Mouse (Mus musculus) granulocyte monocyte progenitor cell, adult 5-6 weeks (primary cell): ENCODE data around the gene Itgb1bp2. TPM values are rescaled to one million over a fixed set of nuclear protein-coding genes. Genes with fewer than 3 reads are reported as not detected.
A peak's percentile ranks its signal among the peaks of the same experiment; 100 is the strongest.

Experiments used
- ATAC-seq: replicated peaks from 2 replicates; pipeline ENCODE4 v1.8.0; 2016; ENCODE audit warnings: mild to moderate bottlenecking, moderate TSS enrichment, inconsistent platforms; ENCODE audit not compliant: poor library complexity, severe bottlenecking
- total RNA-seq, 2 experiments: library from RNA; stranded (forward) in 1 of 2; stranded (reverse) in 1 of 2; fragments of 200-712, 200-1000 nt in 1 of 2; fragments of >200 nt in 1 of 2; fragmentation: Nextera tagmentation in 1 of 2; gene quantifications; 2 replicates each; pipeline ENCODE4 v1.2.3; 2014 to 2017

Gene Itgb1bp2
- 2.9 TPM in 1 of 2 replicates, not detected in the other for total RNA-seq (2014; fragmentation: Nextera tagmentation)
- total RNA-seq (2017), result 4.0 TPM in 1 of 2 replicates, not detected in the other

GRCm38 (mm10) chrX:101448886-101449475 lies at the start of gene Itgb1bp2:
Itgb1bp2 (plus strand) TSS chrX:101449088.
- ATAC-seq, result no peak

DNA sequence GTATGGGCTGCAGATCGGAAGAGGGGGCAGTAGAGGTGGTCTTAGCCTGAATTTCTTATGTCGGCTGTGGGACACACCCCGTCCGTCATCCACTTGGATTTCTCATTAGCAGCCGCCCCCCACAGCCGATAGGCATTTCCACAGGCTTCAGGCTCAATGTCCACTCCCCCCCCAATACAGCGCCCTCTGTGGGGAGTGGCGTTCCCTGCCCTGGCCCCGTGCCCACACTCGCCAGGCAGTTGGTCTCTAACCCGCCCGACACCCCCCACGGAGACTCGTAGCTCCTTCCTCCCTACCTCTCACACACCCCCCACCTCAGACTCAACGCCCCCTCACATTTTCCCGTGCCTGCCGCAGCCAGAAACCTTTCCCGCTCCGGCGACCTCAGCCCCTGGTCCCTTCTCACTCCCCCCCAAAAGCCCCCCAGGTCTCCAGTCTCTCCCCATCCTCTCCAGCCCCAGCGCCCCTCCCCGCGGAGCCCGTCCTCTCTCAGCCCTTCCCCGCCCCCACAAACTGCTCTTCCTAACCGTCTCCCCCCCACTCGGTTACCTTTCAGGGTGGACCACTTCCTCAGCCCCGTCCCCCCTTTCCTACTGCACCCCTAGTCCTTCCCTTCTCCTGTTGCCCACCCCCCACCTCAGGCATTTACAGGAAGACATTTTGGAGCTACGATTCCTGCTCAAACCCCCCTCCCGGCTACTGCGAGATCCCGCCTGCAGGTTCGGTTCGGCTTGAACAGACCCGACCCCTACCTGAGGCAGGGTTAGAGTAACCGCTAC lies 29.8 kb upstream of the Itgb1bp2 start:
- peak; percentile 65 for ATAC-seq

DNA sequence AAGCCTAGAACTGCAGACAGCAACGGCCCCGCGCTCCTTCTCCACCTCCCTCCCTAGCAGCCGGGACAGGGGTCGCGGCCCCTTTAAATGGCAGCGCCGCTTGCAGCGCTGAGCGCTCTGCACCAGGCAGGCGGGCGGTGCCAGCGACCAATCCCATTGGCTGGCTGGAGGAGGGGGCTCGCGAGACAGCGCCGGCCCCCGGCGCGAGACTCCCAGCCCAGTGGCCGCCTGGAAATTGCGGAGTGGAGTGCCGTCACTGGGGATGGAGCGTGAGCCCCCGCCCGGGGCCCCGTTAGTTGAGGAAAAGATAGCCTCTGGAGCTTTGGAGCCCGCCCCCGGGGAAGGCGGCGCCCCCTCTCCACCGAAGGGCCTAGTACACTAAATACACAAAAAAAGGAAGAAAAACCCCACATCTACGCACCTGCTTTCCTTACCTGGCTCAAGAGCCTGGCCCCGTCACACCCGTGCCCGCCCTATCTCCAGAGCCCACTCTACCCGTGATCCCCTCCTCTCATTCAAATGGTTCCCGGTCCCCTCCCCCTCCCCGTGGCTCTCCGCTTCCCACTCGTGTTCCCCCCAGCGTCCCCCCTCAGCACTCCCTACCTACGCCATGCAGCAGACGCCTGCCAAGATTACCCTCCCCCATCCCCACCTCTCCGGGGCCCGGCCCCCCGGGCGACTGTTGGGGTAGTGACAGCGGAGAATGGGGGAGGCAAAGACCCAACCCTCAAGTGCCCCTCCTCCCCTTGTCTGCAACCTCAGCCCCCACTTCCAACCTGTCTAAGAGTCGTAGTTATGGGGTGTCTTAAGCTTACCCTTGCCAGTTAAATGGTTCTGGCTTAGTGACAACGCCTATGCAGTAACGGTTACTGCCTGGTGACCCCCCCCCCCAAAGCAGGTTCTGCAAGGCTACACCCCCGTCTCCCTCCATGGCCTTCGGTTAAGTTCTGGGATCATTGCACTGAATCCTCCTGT lies 28.9 kb upstream of the Itgb1bp2 start:
- peak; percentile 94 for ATAC-seq

DNA sequence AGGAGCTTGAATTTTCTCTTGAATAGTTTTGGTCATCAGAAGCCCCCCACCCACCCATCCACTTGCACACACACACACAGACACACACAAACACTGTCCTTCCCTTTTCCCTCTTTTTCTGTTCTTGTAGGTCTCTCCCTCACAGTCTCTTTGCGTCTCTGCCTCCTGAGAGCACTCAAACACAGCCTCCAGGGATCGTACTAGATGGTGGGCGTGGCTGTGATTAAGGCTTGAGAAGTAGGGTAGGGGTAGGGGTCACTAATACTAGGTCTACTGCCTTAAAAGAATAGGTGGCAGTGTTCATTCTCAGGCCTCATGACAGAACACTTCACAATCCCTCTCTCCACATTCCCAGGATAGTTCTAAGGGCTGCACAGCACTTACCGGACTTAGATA lies 28.2 kb upstream of the Itgb1bp2 start, which contains the start of gene Zmym3:
Gene Zmym3 (minus strand): TSS at position 150 of the 396 bp plus-strand sequence.
- no peak for ATAC-seq

- no peak for ATAC-seq
Observed at GRCm38 (mm10) chrX:101423462-101423861, 25.4 kb upstream of the Itgb1bp2 start.

DNA sequence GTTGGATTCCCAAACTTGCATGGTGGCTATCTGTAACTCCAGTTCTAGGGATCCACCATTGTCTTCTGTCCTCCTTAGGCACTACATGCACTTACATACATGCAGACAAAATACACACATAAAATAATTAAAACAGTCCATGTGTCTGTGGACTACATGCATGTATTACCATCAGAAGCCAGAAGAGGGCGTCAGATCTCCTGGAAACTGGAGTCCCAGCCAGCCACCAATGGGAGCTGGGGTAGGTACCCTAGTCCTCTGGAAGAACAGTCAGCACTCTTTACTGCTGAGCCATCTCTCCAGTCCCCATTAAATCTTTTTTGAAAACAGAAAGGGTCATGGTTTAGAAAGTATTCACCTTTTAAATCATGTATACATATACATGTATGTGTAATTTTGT lies 21.1 kb upstream of the Itgb1bp2 start:
- no peak for ATAC-seq

DNA sequence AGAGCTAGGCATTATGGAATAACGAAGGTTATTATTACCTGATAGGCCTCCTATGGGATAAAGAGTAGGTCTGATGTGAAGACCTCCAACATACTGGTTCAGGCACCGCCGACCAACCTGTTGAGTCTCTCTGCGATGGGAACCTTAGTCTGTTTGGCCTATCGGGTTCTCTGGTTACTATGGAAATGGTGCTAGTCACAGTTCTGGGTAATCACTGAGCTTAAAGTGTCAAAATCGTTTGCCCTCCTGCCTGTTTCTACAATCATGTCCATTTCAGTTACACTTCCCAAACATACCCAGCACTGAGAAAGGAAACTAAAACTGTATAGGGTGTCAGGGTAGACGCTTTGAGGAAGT lies 20.1 kb upstream of the Itgb1bp2 start:
- peak; percentile 48 for ATAC-seq

DNA sequence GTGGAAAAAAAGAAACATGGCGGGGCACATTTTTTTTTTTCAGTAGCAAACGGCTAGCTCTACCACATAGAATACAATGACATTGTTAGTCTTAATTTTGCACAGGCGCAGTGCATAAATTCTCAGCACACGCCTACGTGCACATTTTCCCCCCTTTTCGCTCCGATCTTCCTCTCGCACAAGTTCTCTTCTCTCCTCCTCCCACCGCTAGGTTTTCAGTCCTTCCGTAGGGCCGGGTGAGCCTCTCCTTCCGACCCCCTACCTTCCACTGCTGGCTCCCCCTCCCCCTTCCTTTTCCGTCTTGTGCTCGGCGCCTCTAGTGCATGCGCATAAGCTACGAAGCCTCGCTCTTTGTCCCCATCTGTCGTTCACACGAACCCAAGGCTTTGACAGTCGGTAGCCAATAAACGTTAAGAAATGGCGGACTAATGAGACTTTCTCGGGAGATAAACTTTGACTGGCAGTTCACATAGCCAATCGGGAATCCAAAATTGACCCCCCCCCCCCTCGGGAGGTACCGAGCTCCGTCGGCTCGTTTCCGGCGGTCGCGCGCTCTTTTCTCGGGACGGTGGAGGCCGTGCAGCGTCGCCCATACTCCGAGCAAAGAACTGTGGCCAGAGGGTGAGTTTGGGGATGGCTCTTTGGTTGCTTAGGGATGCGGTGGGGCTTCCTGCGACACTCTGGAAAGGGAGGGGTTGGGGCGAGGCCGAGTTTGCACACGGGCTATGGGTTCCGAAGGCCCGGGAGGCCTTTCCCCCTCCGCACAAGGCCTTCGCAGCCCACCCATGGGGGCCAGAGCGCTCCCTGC lies 19.5 kb upstream of the Itgb1bp2 start, which contains the start of gene Nono:
Gene Nono (plus strand): TSS at position 177 of the 808 bp plus-strand sequence.
- ATAC-seq, result peak; percentile 86

DNA sequence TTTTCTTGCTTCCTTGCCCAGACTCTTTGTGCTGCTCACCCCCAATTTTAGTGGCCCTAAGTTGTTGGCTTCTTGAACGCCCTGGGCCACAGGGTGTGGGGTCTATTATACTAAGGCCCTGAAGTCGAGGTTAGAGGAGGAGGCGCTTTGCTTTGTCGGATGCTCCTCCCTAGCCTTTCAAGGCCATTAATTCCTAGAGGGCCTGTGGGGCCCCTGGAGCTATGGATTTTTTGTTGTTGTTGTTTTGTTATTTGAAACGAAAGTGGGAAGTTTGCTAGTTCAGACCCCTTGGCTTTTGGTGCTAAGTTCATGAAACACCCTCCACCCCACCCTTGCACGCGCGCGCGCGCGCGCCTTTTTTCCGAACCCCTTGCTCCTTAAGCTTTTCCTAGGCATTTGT lies 18.9 kb upstream of the Itgb1bp2 start:
- no peak for ATAC-seq

DNA sequence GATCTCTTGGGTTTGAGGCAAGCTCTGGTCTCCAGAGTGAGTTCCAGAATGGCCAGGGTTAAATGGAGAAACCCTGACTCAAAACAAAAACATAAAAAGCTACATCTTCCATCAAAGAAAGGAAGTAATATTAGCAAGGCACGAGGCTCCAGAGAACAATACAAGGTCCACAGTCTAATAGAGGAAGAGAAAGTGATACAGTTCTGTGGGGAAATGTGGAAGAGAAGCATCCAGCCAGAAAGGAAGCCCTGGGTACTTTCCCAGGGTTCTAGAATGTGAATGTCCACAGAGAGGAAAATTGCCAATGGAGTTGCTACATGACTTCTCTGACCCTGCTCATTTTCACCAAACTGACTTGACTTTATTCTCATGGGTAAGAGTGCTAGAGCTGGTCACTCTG lies 2.3 kb downstream of the Itgb1bp2 start:
- ATAC-seq, result peak; percentile 92

DNA sequence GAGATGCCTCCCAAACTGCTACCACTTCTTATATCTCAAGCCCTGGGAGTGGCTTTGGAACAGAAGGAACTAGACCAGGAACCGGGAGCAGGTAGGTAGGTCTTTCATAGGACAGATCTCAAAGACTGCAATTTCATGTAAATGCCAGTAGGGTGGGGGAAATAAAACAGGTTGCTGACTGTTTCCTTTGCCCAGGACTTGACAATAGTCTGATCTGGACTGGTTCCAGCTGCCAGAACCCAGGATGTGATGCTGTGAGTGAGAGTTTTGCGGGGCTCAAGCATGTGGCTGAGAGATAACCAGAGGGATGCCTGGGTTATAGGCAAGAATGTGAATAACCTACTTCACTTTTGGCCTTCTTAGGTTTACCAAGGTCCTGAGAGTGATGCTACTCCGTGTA lies 2.7 kb downstream of the Itgb1bp2 start:
- ATAC-seq, result peak; percentile 27; the same call in 1 of the 2 replicates

DNA sequence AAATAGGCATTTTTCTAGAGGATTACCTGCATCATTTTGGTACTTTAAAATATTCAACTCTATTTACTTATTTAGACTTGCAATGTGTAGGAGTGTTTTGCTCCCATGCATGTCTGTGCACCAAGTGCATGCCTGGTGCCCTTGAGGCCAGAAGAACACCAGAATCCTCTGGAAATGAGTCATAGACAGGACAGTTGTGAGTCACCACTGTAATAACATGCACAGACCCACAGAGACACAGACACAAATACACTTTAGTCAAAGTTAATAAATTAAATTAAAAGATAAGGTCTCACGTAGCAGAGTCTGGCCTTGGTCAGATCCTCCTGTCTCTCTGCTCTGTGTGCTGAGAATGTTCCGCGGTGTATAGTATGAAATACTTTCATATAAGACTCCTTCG lies 23.3 kb downstream of the Itgb1bp2 start:
- ATAC-seq, result no peak

- no peak for ATAC-seq
Observed at GRCm38 (mm10) chrX:101481604-101482350, 32.9 kb downstream of the Itgb1bp2 start.

DNA sequence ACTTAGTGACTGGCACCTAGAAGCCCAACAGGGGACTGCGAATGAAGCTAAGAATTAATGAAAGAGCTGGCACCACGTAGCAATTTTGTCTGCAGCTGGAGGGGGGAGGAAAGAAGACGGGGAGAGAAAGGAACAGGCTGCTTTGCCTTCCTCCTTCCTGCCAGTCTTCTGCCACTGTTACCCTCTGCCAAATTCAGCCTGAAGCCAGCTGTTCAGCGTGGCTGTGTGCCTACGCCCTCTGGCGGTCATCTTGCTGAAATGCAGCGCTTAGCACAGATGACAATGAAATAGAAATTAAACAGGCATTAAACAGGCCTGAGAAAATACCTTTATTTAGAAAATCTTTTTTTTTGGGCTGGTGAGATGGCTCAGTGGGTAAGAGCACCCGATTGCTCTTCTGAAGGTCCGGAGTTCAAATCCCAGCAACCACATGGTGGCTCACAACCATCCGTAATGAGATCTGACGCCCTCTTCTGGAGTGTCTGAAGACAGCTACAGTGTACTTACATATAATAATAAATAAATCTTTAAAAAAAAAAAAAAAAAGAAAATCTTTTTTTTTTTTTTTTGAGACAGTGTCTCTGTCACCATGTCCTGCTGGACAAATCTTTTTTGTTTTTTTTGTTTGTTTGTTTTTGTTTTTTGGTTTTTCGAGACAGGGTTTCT lies 37.7 kb downstream of the Itgb1bp2 start:
- ATAC-seq, result peak; percentile 62
